Mouse (Mus musculus) limb, embryonic 14.5 days (tissue): ENCODE measurements around the gene Blnk. TPM values are rescaled to one million over a fixed set of nuclear protein-coding genes. Genes with fewer than 3 reads are reported as not detected.

Experiments used
- ATAC-seq: fragments of 200-750 bp; cut with Nextera tagmentation; 2 replicates; pipeline ENCODE4 v1.8.0; 2017; ENCODE audit warnings: low read depth, moderate number of reproducible peaks, moderate TSS enrichment; ENCODE audit not compliant: low FRiP score
- DNase-seq: peaks from one replicate; pipeline ENCODE4 v3.0.0-alpha.2; 2015; ENCODE audit warnings: low spot score
- H3K27ac ChIP-seq: fragments of 300-500 bp; sonication (generic); replicated peaks from 2 replicates; pipeline ENCODE4 v1.5.1; 2014; ENCODE audit warnings: low read depth, mild to moderate bottlenecking, low read length, moderate library complexity, mixed read lengths
- H3K27me3 ChIP-seq: fragments of 300-500 bp; sonication (generic); 2 replicates; pipeline ENCODE4 v1.6.1; 2014; ENCODE audit warnings: low read length, mixed read lengths; ENCODE audit not compliant: control insufficient read depth, insufficient read depth
- H3K36me3 ChIP-seq: fragments of 300-500 bp; sonication (generic); 2 replicates; pipeline ENCODE4 v1.6.1; 2014; ENCODE audit warnings: mild to moderate bottlenecking, low read length, moderate library complexity, mixed read lengths; ENCODE audit not compliant: control insufficient read depth, insufficient read depth
- H3K4me1 ChIP-seq: fragments of 300-500 bp; sonication (generic); 2 replicates; pipeline ENCODE4 v1.6.1; 2014; ENCODE audit warnings: antibody characterized with exemption, low read length, mixed read lengths; ENCODE audit not compliant: control insufficient read depth, insufficient read depth
- H3K4me2 ChIP-seq: fragments of 300-500 bp; sonication (generic); replicated peaks from 2 replicates; pipeline ENCODE4 v1.6.1; 2014; ENCODE audit warnings: low read depth, mild to moderate bottlenecking, low read length, moderate library complexity; ENCODE audit not compliant: severe bottlenecking
- H3K4me3 ChIP-seq: fragments of 300-500 bp; sonication (generic); replicated peaks from 2 replicates; pipeline ENCODE4 v1.5.1; 2014; ENCODE audit warnings: low read length
- H3K9ac ChIP-seq: fragments of 300-500 bp; sonication (generic); 2 replicates; pipeline ENCODE4 v1.6.1; 2014; ENCODE audit warnings: mild to moderate bottlenecking, low read depth, low read length, moderate library complexity; ENCODE audit not compliant: severe bottlenecking
- H3K9me3 ChIP-seq: fragments of 300-500 bp; sonication (generic); 2 replicates; pipeline ENCODE4 v1.6.1; 2016; ENCODE audit warnings: low read length; ENCODE audit not compliant: control insufficient read depth
- POLR2A ChIP-seq: fragments of 200-500 bp; IDR thresholded peaks from 2 replicates; pipeline ENCODE4 v1.8.0; 2012; ENCODE audit warnings: inconsistent platforms, mild to moderate bottlenecking, moderate library complexity, borderline replicate concordance; ENCODE audit not compliant: insufficient read depth, insufficient read length; ENCODE audit errors: extremely low read depth
- WGBS: fragments of 180-500 bp; shearing (Covaris S2); extraction: QIAGEN DNeasy Blood & Tissue Kit; methylation state at CpG from one replicate; pipeline ENCODE4 v1.1.7; 2014; 5-methylcytosine and 5-hydroxymethylcytosine counted together
- polyA plus RNA-seq, 2 experiments: library from polyadenylated mRNA; depleted of rRNA in 1 of 2; stranded (reverse) in 1 of 2; unstranded in 1 of 2; fragments of >200 nt; fragmentation: Nextera tagmentation in 1 of 2; extraction: Ambion mirVana in 1 of 2; gene quantifications; 2 replicates each; pipeline versions ENCODE4 v1.2.1 to v1.2.3; 2012 to 2014

Blnk gene
- polyA plus RNA-seq, 2 experiments: 0.72 to 1.6 TPM

DNA sequence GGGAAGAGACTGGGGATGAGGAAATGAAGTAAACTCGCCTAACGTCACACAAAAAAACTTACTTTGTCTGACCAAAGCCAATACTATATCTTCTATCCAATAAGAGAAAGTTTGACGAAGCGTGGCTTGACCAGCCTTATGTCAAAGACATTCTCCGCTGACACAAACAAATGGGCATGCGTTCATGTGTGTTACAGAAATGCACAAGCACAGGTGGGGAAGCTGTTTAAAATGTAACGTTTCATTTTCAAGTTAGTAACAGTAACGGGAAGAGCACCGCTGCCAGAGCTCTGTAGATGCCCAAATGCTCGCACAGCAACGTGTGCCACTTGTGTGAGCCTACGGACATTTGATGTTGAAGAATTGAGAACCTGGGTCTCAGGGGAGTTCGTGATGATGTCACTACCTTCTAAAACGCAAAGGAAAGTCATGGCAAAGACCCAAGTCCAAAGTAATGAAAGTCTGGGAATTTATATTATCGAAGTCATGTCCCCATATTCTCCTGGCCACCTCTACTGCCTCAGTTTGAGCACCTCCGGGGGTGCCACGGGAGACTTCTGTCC, 3.5 kb downstream of the Blnk start:
- WGBS: 92% methylated on average over 17 of the region's 17 CpGs
- Histone ChIP-seq H3K27ac (no peak overlapping the region), H3K27me3 (no peaks in the 10 kb centered on the region), H3K4me3 (no peak overlapping the region), H3K4me1 (peaks cover 16% of the 10 kb centered on the region), H3K9ac (no peak overlapping the region), H3K9me3 (no peaks in the 10 kb centered on the region), H3K4me2 (no peak overlapping the region), H3K36me3 (no peaks in the 10 kb centered on the region)
- DNase-seq: no peak
- no peak for ATAC-seq
- TF ChIP-seq POLR2A: no peak

DNA sequence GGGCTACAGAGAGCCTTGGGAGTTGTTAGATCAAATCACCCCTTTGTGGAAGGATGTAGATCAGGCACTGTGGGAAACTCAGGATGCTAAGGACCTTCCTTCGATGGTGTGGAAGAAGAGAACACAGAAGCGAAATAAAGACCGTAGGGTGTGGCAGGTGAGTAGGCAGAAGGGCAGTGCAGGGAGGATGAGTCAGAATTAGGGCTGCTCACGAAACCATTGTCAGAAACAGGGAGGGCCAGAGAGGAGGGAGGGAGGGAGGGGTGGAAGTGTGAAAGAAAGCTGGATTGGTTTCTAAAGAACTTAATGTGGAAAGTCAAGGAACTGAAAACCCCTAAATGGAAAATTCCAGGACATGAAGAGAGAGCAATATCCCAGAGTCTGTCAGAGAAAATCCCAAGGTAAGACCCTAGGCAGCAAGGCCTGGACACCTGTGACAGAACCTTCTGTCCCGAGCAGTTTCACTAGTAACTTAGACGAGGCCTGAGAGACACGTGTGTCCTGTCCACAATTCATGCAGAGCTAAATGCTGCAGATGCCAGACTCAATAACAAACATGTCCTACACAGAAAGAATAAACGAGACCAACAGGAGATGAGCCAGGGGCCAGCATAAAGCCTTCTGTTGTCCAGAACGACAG, 4.3 kb downstream of the Blnk start:
- ATAC-seq (no peak), DNase-seq (no peak)
- no peaks in the 10 kb centered on the region for H3K9me3 ChIP-seq
- H3K36me3 ChIP-seq: no peaks in the 10 kb centered on the region
- H3K4me1 ChIP-seq: peaks cover 9% of the 10 kb centered on the region
- TF ChIP-seq POLR2A: no peak
- 80% methylated on average over 9 of the region's 9 CpGs for WGBS
- H3K4me2 ChIP-seq: no peak overlapping the region
- no peaks in the 10 kb centered on the region for H3K27me3 ChIP-seq
- H3K9ac ChIP-seq: no peak overlapping the region
- no peak overlapping the region for H3K27ac ChIP-seq
- H3K4me3 ChIP-seq: no peak overlapping the region

DNA sequence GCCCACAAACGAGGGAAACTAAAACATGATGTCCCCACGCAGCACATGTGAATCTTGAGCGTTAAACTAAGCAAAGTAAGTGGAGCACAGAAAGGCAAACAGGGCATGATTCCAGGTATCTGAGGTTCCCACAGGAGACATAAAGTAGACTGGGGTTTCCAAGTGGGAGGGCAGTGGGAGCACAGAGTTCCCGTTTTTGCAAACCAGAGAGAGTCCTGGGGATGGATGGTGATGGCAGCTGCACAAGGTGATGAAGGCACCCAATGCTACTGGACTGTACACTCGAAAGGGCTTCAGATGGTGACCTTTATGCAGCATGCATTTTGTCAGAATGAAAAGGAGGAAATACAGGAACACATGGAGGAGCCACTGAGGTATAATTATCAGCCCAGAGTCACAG, 5.5 kb downstream of the Blnk start:
- Histone ChIP-seq H3K4me3 (no peak overlapping the region), H3K27me3 (no peaks in the 10 kb centered on the region), H3K9ac (no peak overlapping the region), H3K36me3 (no peaks in the 10 kb centered on the region), H3K4me1 (peaks cover 3% of the 10 kb centered on the region; the same call in 1 of the 2 replicates), H3K9me3 (no peaks in the 10 kb centered on the region), H3K27ac (no peak overlapping the region), H3K4me2 (no peak overlapping the region)
- DNase-seq: no peak
- WGBS: 74% methylated on average over 5 of the region's 5 CpGs
- ATAC-seq: no peak
- no peak for TF ChIP-seq POLR2A

DNA sequence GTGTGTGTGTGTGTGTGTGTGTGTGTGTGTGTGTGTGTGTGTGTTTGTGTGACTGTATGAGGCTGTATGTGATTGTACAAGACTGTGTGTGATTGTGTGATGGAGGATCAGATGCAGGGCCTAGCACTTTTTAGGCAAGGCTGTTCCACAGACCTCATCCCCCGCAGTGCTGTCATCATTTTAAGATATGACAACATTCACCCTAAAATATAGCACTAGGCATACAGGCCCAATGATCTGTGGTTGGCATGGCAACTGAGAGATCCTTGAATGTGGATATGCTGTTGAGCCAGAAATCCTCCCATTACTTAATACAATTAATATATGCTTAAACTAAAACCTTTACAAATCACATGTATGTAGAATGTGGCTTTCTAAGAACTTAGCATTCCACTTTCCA, 9.8 kb downstream of the Blnk start:
- Histone ChIP-seq H3K27ac (no peak overlapping the region), H3K27me3 (no peaks in the 10 kb centered on the region), H3K9ac (no peak overlapping the region), H3K4me3 (no peak overlapping the region), H3K4me1 (no peaks in the 10 kb centered on the region), H3K9me3 (no peaks in the 10 kb centered on the region), H3K4me2 (no peak overlapping the region), H3K36me3 (no peaks in the 10 kb centered on the region)
- 100% methylated on average over 1 of the region's 1 CpGs for whole genome bisulfite sequencing
- TF ChIP-seq POLR2A: no peak
- DNase-seq: no peak
- ATAC-seq: no peak

DNA sequence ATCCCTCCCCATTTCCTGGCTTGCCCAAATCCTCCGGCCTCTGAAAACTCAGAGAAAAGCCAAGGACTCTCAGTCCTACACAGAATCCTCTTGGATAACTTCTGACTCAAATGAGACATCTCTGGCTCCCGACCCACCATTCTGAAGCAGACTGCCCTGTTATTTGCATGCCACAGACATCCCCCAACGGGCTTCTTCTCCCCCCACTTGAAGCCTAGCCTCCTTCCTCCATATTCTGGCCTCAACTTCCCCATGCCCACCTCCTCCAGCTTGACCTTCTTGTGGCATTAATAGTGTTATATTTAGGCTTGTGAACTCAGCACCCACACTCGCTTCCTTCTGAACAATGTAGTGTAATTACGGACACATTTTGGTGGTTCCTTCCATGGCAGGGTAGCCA, 13.7 kb downstream of the Blnk start:
- H3K27me3 ChIP-seq: no peaks in the 10 kb centered on the region
- H3K27ac ChIP-seq: no peak overlapping the region
- 68% methylated on average over 5 of the region's 5 CpGs for WGBS
- no peak overlapping the region for H3K4me3 ChIP-seq
- H3K36me3 ChIP-seq: no peaks in the 10 kb centered on the region
- H3K4me1 ChIP-seq: no peaks in the 10 kb centered on the region
- no peak for TF ChIP-seq POLR2A
- DNase-seq (no peak), ATAC-seq (no peak)
- H3K9ac ChIP-seq: no peak overlapping the region
- H3K9me3 ChIP-seq: no peaks in the 10 kb centered on the region
- no peak overlapping the region for H3K4me2 ChIP-seq
